Mouse (Mus musculus): ENCODE measurements around the gene Tmx4. TPM values are rescaled to one million over a fixed set of nuclear protein-coding genes. Genes with fewer than 3 reads are reported as not detected.

Tmx4 gene
- polyA plus RNA-seq, 1 experiment: 19.4 TPM

DNA sequence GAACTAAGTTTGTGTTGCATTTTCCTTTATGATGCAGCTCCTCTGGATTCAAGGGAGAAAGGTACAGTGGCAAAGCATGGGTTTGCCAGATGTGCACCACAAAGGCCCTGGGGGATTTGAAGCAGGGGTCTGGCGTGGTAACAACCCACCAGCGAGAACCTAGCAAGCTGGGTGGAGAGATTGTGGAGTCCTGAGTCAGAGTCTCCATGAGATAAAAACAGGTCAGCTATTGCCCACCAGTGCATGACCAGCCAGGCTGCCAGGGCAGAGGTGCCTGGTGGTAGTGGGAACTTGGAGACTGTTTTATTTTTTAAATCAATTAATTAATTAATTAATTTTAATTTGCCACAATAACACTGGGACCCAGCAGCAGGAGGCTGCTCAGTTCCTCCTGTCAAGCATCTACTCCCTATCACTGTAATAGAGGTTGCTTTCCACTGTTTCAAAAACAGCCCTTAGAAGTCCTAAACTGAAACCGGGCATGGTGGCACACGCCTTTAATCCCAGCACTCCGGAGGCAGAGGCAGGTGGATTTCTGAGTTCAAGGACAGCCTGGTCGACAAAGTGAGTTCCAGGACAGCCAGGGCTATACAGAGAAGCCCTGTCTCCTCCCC lies 52.8 kb downstream of the Tmx4 start:
- H3K4me1 ChIP-seq (ENCODE audit: control insufficient read depth, insufficient read depth, low read length): no peaks in the 10 kb centered on the region
- H3K27ac ChIP-seq (ENCODE audit: insufficient read depth, low read depth, low read length): no peak overlapping the region
- no peak for TF ChIP-seq POLR2A (IDR thresholded peaks at IDR 0.05; ENCODE audit: borderline replicate concordance, low read depth, low read length)
- no peak for TF ChIP-seq CTCF (IDR thresholded peaks at IDR 0.05; ENCODE audit: low read depth, low read length)

DNA sequence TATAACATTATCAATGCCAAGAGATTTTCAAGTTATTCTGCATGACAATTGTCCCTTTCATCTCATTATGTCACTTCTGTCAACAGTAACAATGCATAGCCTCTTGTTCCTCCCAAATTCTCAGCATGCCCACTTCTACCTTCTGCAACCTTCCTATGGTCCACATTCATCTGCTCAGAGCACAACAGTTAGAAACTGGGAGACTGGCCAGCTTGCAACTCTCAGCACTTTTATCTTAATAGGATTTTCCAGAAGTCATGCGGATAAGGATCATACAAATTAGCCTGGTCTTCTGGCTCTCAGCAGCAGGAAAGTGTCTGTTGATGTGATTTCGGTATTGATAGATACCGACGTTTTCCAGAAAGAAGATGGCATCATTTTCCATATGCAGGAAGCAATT lies 58.7 kb downstream of the Tmx4 start:
- TF ChIP-seq POLR2A (IDR thresholded peaks at IDR 0.05; ENCODE audit: borderline replicate concordance, low read depth, low read length) (no peak), CTCF (IDR thresholded peaks at IDR 0.05; ENCODE audit: low read depth, low read length) (no peak)
- no peaks in the 10 kb centered on the region for H3K4me1 ChIP-seq (ENCODE audit: control insufficient read depth, insufficient read depth, low read length)
- no peak overlapping the region for H3K4me3 ChIP-seq (ENCODE audit: insufficient read depth, low read length)
- no peak overlapping the region for H3K27ac ChIP-seq (ENCODE audit: insufficient read depth, low read depth, low read length)

More for the DNA sequence above, 52.8 kb downstream of the Tmx4 start:
- H3K4me3 ChIP-seq (ENCODE audit: insufficient read depth, low read length): no peak overlapping the region

DNA sequence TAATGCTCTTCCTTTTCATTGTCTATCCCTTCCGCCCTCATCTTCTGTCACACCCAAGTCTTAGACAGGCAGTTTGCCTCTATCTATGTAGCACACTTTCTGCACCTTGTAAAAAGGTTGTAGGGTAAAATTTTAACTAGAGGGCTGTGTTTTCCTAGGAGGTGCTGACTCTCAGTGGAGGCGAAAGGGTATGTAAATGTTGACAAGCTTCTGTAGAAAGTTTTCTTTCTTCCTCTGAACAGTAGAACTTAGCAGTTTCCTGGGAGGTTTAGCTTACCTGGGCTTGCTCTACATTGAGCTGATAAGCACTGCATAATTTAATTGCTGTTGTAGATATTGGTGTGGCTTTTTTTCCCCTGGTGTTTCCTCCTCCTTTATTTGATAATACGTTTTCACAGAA lies 84.5 kb downstream of the Tmx4 start:
- Histone ChIP-seq H3K27ac (ENCODE audit: insufficient read depth, low read depth, low read length) (no peak overlapping the region), H3K4me3 (ENCODE audit: insufficient read depth, low read length) (no peak overlapping the region), H3K4me1 (ENCODE audit: control insufficient read depth, insufficient read depth, low read length) (no peaks in the 10 kb centered on the region)
- TF ChIP-seq POLR2A (IDR thresholded peaks at IDR 0.05; ENCODE audit: borderline replicate concordance, low read depth, low read length) (no peak), CTCF (IDR thresholded peaks at IDR 0.05; ENCODE audit: low read depth, low read length) (no peak)

DNA sequence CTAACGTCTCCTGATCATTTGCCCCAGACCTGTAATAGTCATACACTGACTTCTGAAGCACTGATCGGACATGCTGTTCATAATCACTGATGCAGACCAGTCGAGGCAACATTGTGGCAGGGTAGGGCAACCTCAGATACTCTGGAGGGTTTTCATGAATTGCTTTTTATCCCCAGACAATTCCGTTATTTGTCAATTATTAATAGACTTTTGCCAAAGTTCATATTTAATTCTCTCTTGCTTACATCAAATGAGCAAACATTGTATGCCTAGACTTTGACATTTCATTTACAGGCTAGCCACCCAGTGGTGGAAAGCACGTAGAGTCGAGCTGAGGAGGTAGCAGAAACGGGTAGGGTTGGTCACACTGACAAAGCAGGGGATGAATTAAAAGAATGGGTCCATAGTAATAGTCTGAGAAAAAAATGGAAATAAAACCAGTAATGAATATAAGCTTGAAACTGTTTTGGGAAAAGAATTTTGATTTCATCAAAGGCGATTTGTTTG lies 89.7 kb downstream of the Tmx4 start, which contains the start of gene Hao1:
TSS of gene Hao1 (minus strand) at position 148 of the 507 bp plus-strand sequence.
- Histone ChIP-seq H3K27ac (ENCODE audit: insufficient read depth, low read depth, low read length) (no peak within 1 kb of the TSS), H3K4me1 (ENCODE audit: control insufficient read depth, insufficient read depth, low read length) (no peaks in the 10 kb centered on the region), H3K4me3 (ENCODE audit: insufficient read depth, low read length) (no peak within 1 kb of the TSS)
- TF ChIP-seq POLR2A (IDR thresholded peaks at IDR 0.05; ENCODE audit: borderline replicate concordance, low read depth, low read length) (no peak), CTCF (IDR thresholded peaks at IDR 0.05; ENCODE audit: low read depth, low read length) (no peak)

DNA sequence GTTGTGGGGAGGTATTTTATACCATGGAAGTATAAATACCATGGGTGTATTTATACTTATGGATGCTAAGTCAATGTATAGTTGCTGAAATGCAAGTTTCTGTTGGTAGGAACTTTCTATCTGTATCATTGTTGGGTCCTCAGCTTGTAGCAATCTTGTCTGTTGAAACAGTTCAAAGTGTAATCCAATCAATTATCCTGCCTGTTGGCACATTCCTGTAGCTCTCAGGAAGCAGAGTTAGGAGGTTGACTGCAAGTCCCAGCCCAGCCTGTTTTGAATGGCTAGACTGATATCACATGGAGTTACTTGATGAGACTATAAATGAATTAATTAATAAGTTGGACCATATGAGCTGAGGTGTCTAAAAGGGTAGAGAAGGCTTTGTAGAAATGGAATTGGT lies 91.6 kb downstream of the Tmx4 start:
- Histone ChIP-seq H3K27ac (ENCODE audit: insufficient read depth, low read depth, low read length) (no peak overlapping the region), H3K4me3 (ENCODE audit: insufficient read depth, low read length) (no peak overlapping the region)
- no peak for TF ChIP-seq POLR2A (IDR thresholded peaks at IDR 0.05; ENCODE audit: borderline replicate concordance, low read depth, low read length)
- TF ChIP-seq CTCF (IDR thresholded peaks at IDR 0.05; ENCODE audit: low read depth, low read length): no peak

DNA sequence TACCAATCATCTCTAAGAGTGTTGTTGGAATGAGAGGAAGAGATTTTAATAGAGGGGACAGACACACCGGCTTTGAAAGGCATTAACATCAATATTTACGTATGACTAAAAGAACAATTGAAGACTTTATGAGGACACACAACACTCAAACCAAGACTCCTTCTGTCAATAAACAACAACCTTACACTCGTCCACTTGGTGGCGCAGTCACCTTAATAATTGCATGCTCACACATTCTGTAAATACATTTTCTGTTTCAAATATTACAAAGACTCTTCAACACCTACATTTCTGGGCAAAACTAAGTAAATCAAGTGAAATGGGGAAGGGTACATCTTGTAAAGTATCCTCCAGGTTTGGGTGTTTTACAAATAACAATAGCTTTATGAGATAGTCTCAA lies 94.2 kb downstream of the Tmx4 start:
- Histone ChIP-seq H3K4me1 (ENCODE audit: control insufficient read depth, insufficient read depth, low read length) (peaks cover 8% of the 10 kb centered on the region), H3K27ac (ENCODE audit: insufficient read depth, low read depth, low read length) (no peak overlapping the region), H3K4me3 (ENCODE audit: insufficient read depth, low read length) (no peak overlapping the region)
- TF ChIP-seq CTCF (IDR thresholded peaks at IDR 0.05; ENCODE audit: low read depth, low read length) (no peak), POLR2A (IDR thresholded peaks at IDR 0.05; ENCODE audit: borderline replicate concordance, low read depth, low read length) (no peak)

More for the DNA sequence above, 91.6 kb downstream of the Tmx4 start:
- H3K4me1 ChIP-seq (ENCODE audit: control insufficient read depth, insufficient read depth, low read length): no peaks in the 10 kb centered on the region

DNA sequence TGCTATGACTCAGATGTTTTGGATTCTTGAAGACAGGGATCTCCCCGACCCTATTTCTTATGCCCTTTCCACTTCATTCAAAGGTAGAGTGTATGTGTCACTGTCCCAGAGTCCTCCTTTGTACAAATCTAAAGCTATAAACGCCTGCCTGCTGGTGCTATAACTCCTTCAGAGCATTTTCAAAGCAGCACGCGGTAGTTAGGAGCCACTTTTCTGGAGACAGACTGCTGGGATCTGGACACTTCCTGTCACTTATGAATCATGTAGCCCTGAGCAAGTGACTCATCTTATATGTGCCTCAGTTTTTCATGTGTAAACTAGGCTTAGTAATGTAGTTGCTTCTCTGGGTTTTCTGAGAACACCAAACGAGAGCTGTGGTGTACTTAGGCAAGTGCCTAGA lies 98.8 kb downstream of the Tmx4 start:
- Histone ChIP-seq H3K4me1 (ENCODE audit: control insufficient read depth, insufficient read depth, low read length) (peaks cover 10% of the 10 kb centered on the region), H3K4me3 (ENCODE audit: insufficient read depth, low read length) (no peak overlapping the region; the same call in 1 of the 2 replicates), H3K27ac (ENCODE audit: insufficient read depth, low read depth, low read length) (no peak overlapping the region)
- TF ChIP-seq CTCF (IDR thresholded peaks at IDR 0.05; ENCODE audit: low read depth, low read length) (no peak), POLR2A (IDR thresholded peaks at IDR 0.05; ENCODE audit: borderline replicate concordance, low read depth, low read length) (no peak)

DNA sequence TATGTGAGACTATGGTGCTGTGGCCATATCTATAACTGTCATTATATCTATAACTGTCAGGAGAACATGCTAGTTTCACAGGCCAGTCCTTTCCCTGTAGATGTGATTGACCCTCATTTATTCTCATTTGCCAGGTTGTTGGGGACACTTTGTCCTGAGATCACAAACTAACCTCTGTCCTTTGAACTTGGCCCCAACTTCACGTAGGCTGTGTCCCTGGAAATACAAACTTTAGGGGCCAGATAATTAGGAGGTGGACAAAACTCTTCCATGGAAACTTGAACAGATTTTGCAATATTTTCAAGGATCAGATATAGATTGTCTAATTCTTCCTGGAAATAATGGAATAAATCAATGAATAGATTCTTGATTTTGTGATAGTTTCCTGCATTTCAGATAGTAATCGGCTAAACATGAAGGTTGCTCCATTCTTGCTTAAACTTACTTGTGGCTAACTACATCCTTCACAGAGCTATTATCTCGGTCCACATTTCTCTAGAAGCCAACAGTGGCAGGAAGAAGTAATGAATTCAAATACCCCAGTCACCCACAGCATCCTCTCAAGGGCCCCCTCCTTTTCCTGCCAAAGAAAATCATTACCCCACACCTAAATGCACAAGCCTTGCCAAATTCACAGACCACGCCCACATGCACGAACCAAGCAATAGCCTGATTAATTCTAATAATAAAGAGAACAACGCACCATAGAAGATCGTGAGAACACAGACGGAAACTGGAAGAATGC lies 99.5 kb downstream of the Tmx4 start:
- H3K4me1 ChIP-seq (ENCODE audit: control insufficient read depth, insufficient read depth, low read length): peaks cover 10% of the 10 kb centered on the region
- no peak for TF ChIP-seq POLR2A (IDR thresholded peaks at IDR 0.05; ENCODE audit: borderline replicate concordance, low read depth, low read length)
- no peak for TF ChIP-seq CTCF (IDR thresholded peaks at IDR 0.05; ENCODE audit: low read depth, low read length)
- H3K27ac ChIP-seq (ENCODE audit: insufficient read depth, low read depth, low read length): no peak overlapping the region

More for the DNA sequence above, 99.5 kb downstream of the Tmx4 start:
- H3K4me3 ChIP-seq (ENCODE audit: insufficient read depth, low read length): no peak overlapping the region

Other genes with a start within 250 kb of the Tmx4 start
- gene Hao1, start 89.8 kb downstream of the Tmx4 start, polyA plus RNA-seq (2012; ENCODE audit: insufficient read depth, insufficient read length, missing spikeins): not detected in 2 replicates
- 0.11 TPM in 1 of 2 replicates, not detected in the other for gene Plcb1, start 141.9 kb upstream of the Tmx4 start, polyA plus RNA-seq (2012; ENCODE audit: insufficient read depth, insufficient read length, missing spikeins)